Mouse (Mus musculus) kidney, embryonic 15.5 days (tissue): ENCODE results near the gene Gga1. TPM values are rescaled to one million over a fixed set of nuclear protein-coding genes. Genes with fewer than 3 reads are reported as not detected.

Experiments
- ATAC-seq: fragments of 200-750 bp; cut with Nextera tagmentation; replicated peaks from 2 replicates; pipeline ENCODE4 v1.8.0; 2017; ENCODE audit warnings: moderate TSS enrichment; ENCODE audit not compliant: low FRiP score
- H3K27ac ChIP-seq: fragments of 300-500 bp; sonication (generic); 2 replicates; pipeline ENCODE4 v1.5.1; 2015; ENCODE audit warnings: mild to moderate bottlenecking, inconsistent platforms
- H3K27me3 ChIP-seq: fragments of 300-500 bp; sonication (generic); 2 replicates; pipeline ENCODE4 v1.6.1; 2015; ENCODE audit warnings: inconsistent platforms
- H3K36me3 ChIP-seq: fragments of 300-500 bp; sonication (generic); 2 replicates; pipeline ENCODE4 v1.6.1; 2015; ENCODE audit warnings: inconsistent platforms
- H3K4me1 ChIP-seq: fragments of 300-500 bp; sonication (generic); 2 replicates; pipeline ENCODE4 v1.6.1; 2015; ENCODE audit warnings: inconsistent platforms
- H3K4me2 ChIP-seq: fragments of 300-500 bp; sonication (generic); 2 replicates; pipeline ENCODE4 v1.6.1; 2015; ENCODE audit warnings: moderate library complexity, mild to moderate bottlenecking, inconsistent platforms
- H3K4me3 ChIP-seq: fragments of 300-500 bp; sonication (generic); replicated peaks from 2 replicates; pipeline ENCODE4 v1.5.1; 2015; ENCODE audit warnings: mild to moderate bottlenecking, inconsistent platforms
- H3K9ac ChIP-seq: fragments of 300-500 bp; sonication (generic); 2 replicates; pipeline ENCODE4 v1.6.1; 2015; ENCODE audit warnings: mild to moderate bottlenecking, inconsistent platforms
- H3K9me3 ChIP-seq: fragments of 300-500 bp; sonication (generic); replicated peaks from 2 replicates; pipeline ENCODE4 v1.6.1; 2016; ENCODE audit warnings: inconsistent platforms
- WGBS: fragments of 180-500 bp; shearing (Covaris S2); methylation state at CpG from one replicate; pipeline ENCODE4 v1.1.7; 2015; ENCODE audit warnings: mixed read lengths; 5-methylcytosine and 5-hydroxymethylcytosine counted together
- microRNA-seq: library from miRNA; unstranded; fragments of <30 nt; microRNA quantifications from one replicate; pipeline ENCODE4, GENCODE M21; 2016
- polyA plus RNA-seq: library from polyadenylated mRNA; unstranded; fragments of >200 nt; fragmentation: Nextera tagmentation; extraction: Ambion mirVana; gene quantifications from 2 replicates; pipeline ENCODE4 v1.2.1, GENCODE M21; 2015

Gga1 gene
- polyA plus RNA-seq, 1 experiment from 2014 or later, result 55.5 TPM

DNA sequence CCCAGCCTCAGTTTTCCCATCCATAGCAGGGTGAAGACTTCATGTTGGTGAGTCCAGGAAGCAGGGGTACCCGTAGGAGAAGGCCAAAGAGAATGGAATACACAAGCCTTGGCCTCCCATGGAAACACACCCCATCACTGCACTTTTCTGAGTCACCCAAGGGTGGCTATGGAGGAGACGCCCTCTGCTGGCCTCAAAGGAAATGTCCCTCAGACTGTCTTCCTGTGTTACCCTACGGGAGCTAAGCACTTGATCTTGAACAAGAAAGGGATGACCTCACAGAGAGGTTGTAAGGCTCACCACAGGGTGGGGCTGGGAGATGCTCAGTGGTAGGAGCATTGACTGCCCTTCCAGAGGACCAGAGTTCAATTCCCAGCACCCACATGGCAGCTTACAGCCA, 54.6 kb downstream of the Gga1 start:
- Histone ChIP-seq H3K27me3 (no peaks in the 10 kb centered on the region), H3K27ac (no peak overlapping the region), H3K36me3 (peaks cover 17% of the 10 kb centered on the region), H3K4me3 (no peak overlapping the region), H3K4me1 (peaks cover 33% of the 10 kb centered on the region), H3K4me2 (no peak overlapping the region), H3K9ac (no peak overlapping the region), H3K9me3 (no peaks in the 10 kb centered on the region)
- no peak for ATAC-seq
- 32% methylated on average over 3 of the region's 3 CpGs for WGBS

- H3K4me3 ChIP-seq, result peak within 1 kb of the TSS; percentile 90
- WGBS, result under 1% methylated on average over 42 of the region's 42 CpGs
- no peaks in the 10 kb centered on the region for H3K27me3 ChIP-seq
- peaks cover 16% of the 10 kb centered on the region for H3K4me1 ChIP-seq
- H3K27ac ChIP-seq, result peak within 1 kb of the TSS; percentile 94
- peaks cover 41% of the 10 kb centered on the region for H3K36me3 ChIP-seq
- peak within 1 kb of the TSS; percentile 75 for H3K9ac ChIP-seq
- no peaks in the 10 kb centered on the region for H3K9me3 ChIP-seq
- ATAC-seq, result peak; percentile 84
- H3K4me2 ChIP-seq, result peak within 1 kb of the TSS; percentile 60
These were observed 57.9 kb downstream of the Gga1 start, which contains the start of gene Nol12 for GRCm38 (mm10) chr15:78934784-78935320. Gene Nol12, plus strand, starts transcription at chr15:78934933.

GRCm38 (mm10) chr15:78936403-78936802, 59.4 kb downstream of the Gga1 start:
- Histone ChIP-seq H3K27ac (no peak overlapping the region), H3K27me3 (no peaks in the 10 kb centered on the region), H3K4me3 (no peak overlapping the region), H3K9me3 (no peaks in the 10 kb centered on the region), H3K4me2 (peak overlapping the region; percentile 60; the same call in 1 of the 2 replicates), H3K36me3 (peaks cover 51% of the 10 kb centered on the region), H3K4me1 (peaks cover 16% of the 10 kb centered on the region), H3K9ac (no peak overlapping the region)
- ATAC-seq, result no peak
- 93% methylated on average over 12 of the region's 12 CpGs for WGBS

- Histone ChIP-seq H3K9ac (no peak overlapping the region), H3K36me3 (peaks cover 59% of the 10 kb centered on the region)
These were observed 60.3 kb downstream of the Gga1 start for GRCm38 (mm10) chr15:78937311-78937710.

DNA sequence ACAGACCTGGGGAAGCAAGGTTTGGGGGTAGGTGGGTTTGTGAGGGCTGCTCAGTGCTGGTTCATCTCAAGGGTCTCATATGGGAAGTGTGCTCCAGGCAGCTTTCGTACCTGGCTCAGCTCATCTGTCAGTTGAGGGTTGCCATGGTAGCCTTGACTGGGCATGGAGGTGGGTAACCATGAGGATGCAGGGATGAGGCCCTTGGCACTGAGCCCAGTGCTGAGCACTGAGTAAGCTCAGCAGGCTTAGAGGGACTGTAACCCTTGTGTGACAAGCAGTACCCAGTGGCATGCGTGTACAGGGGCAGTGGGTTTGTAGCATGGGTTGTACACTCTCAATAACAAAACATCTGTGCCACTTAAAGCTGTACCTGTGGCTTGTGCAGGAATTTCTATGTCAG, 61.0 kb downstream of the Gga1 start:
- Histone ChIP-seq H3K36me3 (peaks cover 59% of the 10 kb centered on the region), H3K4me2 (no peak overlapping the region), H3K4me3 (no peak overlapping the region), H3K9me3 (no peaks in the 10 kb centered on the region), H3K27ac (no peak overlapping the region), H3K9ac (no peak overlapping the region), H3K27me3 (no peaks in the 10 kb centered on the region), H3K4me1 (peaks cover 22% of the 10 kb centered on the region)
- 94% methylated on average over 2 of the region's 2 CpGs for WGBS
- no peak for ATAC-seq

More at GRCm38 (mm10) chr15:78937311-78937710, 60.3 kb downstream of the Gga1 start:
- no peak for ATAC-seq
- WGBS, result 92% methylated on average over 10 of the region's 10 CpGs
- H3K4me1 ChIP-seq, result peaks cover 16% of the 10 kb centered on the region
- no peak overlapping the region for H3K27ac ChIP-seq
- no peaks in the 10 kb centered on the region for H3K27me3 ChIP-seq
- no peak overlapping the region for H3K4me3 ChIP-seq
- H3K9me3 ChIP-seq, result no peaks in the 10 kb centered on the region
- no peak overlapping the region for H3K4me2 ChIP-seq

DNA sequence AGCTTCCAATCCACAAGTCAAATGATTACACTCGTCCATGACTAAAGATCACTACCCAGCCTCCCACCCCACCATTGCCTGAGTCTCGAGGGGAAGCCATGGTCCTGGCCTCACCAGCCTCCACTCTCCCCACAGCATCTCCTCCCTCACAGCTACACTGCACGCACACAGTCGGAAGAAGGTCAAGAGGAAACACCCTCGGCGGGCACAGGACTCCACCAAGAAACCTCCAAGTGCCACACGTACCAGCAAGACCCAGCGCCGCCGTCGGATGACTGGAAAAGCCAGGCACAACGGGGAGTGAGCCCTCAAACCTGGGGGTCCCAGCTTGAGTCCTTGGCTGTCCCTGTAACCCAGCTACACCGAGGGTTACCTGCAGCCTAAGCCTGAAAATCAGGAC, 63.3 kb downstream of the Gga1 start:
- Histone ChIP-seq H3K27me3 (no peaks in the 10 kb centered on the region), H3K4me1 (peaks cover 25% of the 10 kb centered on the region), H3K27ac (no peak overlapping the region), H3K4me3 (no peak overlapping the region), H3K36me3 (peaks cover 59% of the 10 kb centered on the region), H3K4me2 (no peak overlapping the region), H3K9me3 (no peaks in the 10 kb centered on the region), H3K9ac (no peak overlapping the region)
- no peak for ATAC-seq
- WGBS, result 94% methylated on average over 13 of the region's 13 CpGs

GRCm38 (mm10) chr15:78942663-78943062, 65.7 kb downstream of the Gga1 start:
- no peaks in the 10 kb centered on the region for H3K9me3 ChIP-seq
- 2% methylated on average over 9 of the region's 9 CpGs for WGBS
- peak; percentile 55 for ATAC-seq

More at GRCm38 (mm10) chr15:78942663-78943062, 65.7 kb downstream of the Gga1 start:
- Histone ChIP-seq H3K36me3 (peaks cover 46% of the 10 kb centered on the region), H3K27ac (0 out of 2 replicates have a peak overlapping the region, but pooled peaks have one; percentile 14), H3K4me1 (peaks cover 18% of the 10 kb centered on the region), H3K4me2 (peak overlapping the region; percentile 65), H3K27me3 (peaks cover 6% of the 10 kb centered on the region), H3K9ac (peak overlapping the region; percentile 37; the same call in 1 of the 2 replicates), H3K4me3 (peak overlapping the region; percentile 42)

Small RNA genes lying within 50 kb of the gene (microRNA-seq; reads per million reads assigned to microRNA genes)
- gene Mir6955, result not detected

Other genes starting within 250 kb of the Gga1 start
- 0.04 TPM in 1 of 2 replicates, not detected in the other for gene Elfn2, start 158.4 kb upstream of the Gga1 start, polyA plus RNA-seq
- 25.4 and 25.6 TPM in 2 replicates for gene Mfng, start 103.7 kb upstream of the Gga1 start, polyA plus RNA-seq
- gene Card10, start 74.1 kb upstream of the Gga1 start, polyA plus RNA-seq, result 9.1 and 9.5 TPM in 2 replicates
- gene Cdc42ep1, start 34.6 kb upstream of the Gga1 start, polyA plus RNA-seq, result 46.2 and 51.1 TPM in 2 replicates
- 0.60 and 1.8 TPM in 2 replicates for gene Lgals2, start 21.7 kb upstream of the Gga1 start, polyA plus RNA-seq
- gene Gm49510, start 22.5 kb downstream of the Gga1 start, polyA plus RNA-seq, result 0.14 and 0.60 TPM in 2 replicates
- gene Sh3bp1, start 22.6 kb downstream of the Gga1 start, polyA plus RNA-seq, result 34.4 and 41.6 TPM in 2 replicates
- 13.7 and 15.0 TPM in 2 replicates for gene Pdxp, start 36.7 kb downstream of the Gga1 start, polyA plus RNA-seq
- 761 and 838 TPM in 2 replicates for gene Lgals1, start 49.5 kb downstream of the Gga1 start, polyA plus RNA-seq
- gene Nol12, start 57.7 kb downstream of the Gga1 start, polyA plus RNA-seq, result 54.6 and 58.9 TPM in 2 replicates
- 62.9 and 66.6 TPM in 2 replicates for gene Triobp, start 70.5 kb downstream of the Gga1 start, polyA plus RNA-seq
- 513 and 545 TPM in 2 replicates for gene H1f0, start 151.3 kb downstream of the Gga1 start, polyA plus RNA-seq
- gene Galr3, start 164.7 kb downstream of the Gga1 start, polyA plus RNA-seq, result 0.12 and 0.30 TPM in 2 replicates
- 47.7 and 56.3 TPM in 2 replicates for gene Ankrd54, start 185.7 kb downstream of the Gga1 start, polyA plus RNA-seq
- 243 and 247 TPM in 2 replicates for gene Eif3l, start 198.0 kb downstream of the Gga1 start, polyA plus RNA-seq
- gene Micall1, start 231.7 kb downstream of the Gga1 start, polyA plus RNA-seq, result 8.6 and 11.0 TPM in 2 replicates